Mouse (Mus musculus): ENCODE measurements around the gene Mfng.

GRCm38 (mm10) chr15:78758132-78758531 lies 15.1 kb downstream of the Mfng start:
- TF ChIP-seq POLR2A (IDR thresholded peaks at IDR 0.05; ENCODE audit: borderline replicate concordance, insufficient read depth, low read length) (no peak), CTCF (IDR thresholded peaks at IDR 0.05; ENCODE audit: borderline replicate concordance, insufficient read depth, low read depth, low read length) (no peak)
